Mouse (Mus musculus): Measurements from ENCODE around the gene Camsap2.

DNA sequence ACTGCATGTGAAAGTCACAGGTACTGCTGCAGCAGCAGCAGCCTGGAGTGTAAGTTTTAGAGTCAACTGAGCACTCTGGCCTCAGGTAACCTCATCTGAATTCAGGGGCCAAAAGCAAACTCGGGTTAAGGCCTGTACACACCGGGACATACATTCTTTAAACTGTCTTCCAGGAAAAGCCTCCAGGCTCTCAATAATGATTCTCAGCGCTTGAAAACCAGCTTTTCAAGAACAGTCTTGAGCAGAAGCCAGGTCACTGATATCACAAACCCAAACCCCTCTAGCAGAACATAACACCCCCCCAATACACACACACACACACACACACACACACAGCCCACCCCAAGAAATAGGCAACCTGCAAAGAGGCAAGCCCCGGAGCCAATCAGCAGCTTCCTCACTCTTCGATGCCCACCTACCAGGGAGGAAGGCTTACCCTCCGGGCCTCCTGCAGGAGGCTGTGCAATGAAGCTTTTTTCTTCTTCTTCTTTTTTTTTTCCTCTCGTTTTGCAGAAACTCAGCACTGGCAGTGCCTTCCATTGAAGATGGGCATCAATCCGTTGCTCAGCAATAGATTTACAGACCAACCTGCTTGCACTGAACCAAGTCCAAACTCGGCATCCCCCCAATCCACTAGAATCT, 113.5 kb downstream of the Camsap2 start:
- TF ChIP-seq POLR2A (IDR thresholded peaks at IDR 0.05; ENCODE audit: control insufficient read depth in 1 of 2, insufficient read depth in 1 of 2, low read depth in 1 of 2, low read length in 2 of 2, poor library complexity in 1 of 2) (no peak), TBP (IDR thresholded peaks at IDR 0.05; ENCODE audit: low read depth, low read length) (no peak), RAD21 (IDR thresholded peaks at IDR 0.05; ENCODE audit: low read depth, low read length) (no peak), HCFC1 (IDR thresholded peaks at IDR 0.05; ENCODE audit: low read depth, low read length) (no peak), ZKSCAN1 (IDR thresholded peaks at IDR 0.05; ENCODE audit: low read depth, low read length) (no peak)

Data from MEL (cell line).